Mouse (Mus musculus): Measurements from ENCODE around the gene Itgb1bp1.

The Itgb1bp1 gene

DNA sequence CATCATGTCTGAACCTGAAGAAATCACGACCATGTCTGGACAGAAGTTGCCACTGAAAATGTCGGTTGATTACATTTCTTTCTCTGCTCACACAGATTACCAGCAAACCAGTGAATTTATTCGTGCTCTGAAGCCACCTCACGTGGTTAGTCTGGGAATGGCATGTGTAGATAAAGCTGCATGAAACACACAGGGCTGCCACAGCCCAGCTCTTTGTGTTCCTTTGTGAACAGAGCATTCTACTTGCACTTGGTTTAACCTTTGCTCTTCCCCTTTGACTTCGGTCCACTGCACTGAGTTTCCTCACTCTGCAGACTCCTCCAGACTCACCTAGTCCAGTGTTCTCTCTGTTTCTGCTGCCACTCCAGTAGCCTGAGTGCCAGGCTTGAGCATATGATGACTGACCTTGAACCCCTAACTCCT, 16.3 kb upstream of the Itgb1bp1 start:
- in situ Hi-C loops (cut with MboI, MseI) = no loop called here

DNA sequence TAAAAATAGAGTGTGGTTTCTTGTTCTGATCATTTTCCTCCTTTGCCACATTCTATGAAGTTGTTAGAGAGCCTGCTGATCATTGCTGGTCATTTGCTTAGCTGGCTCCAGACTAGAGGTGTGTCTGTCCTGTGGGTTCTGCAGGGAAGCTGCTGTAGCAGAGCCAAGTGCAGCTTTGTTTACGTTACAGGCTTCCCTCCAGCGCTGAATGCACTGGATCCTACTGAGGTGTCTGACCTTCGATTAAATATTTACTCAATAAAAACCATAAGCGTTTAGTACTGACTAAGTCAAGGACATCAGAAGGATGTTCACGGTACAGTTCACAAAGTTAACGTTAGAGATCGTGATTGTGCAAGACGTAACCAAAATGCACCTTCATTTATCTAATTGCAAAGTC, 15.8 kb upstream of the Itgb1bp1 start:
- in situ Hi-C loops (cut with MboI, MseI) = no loop called here

DNA sequence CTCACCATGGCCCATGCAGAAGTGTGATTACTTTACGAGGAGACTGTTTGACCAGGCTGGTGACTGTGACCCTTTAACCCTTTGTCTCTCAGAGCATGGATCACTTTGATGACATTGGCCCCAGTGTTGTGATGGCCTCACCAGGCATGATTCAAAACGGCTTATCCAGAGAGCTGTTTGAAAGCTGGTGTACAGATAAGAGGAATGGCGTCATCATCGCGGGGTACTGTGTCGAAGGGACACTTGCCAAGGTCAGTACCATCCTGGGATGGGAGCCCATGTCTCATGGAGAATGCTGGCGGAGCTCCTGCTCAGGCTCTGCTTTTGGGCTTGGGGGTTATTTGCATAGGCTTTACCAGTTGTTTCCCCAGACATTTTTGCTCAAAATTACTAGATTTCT, 15.2 kb upstream of the Itgb1bp1 start:
- in situ Hi-C loops (cut with MboI, MseI) = no loop called here

GRCm38 (mm10) chr12:21298856-21299255, 12.8 kb upstream of the Itgb1bp1 start:
- in situ Hi-C loops (cut with MboI, MseI) = loop anchor here (10.0 kb wide), 1 partner anchor 374 kb away; no protein-coding TSS in a partner anchor

GRCm38 (mm10) chr12:21289651-21290050, 3.6 kb upstream of the Itgb1bp1 start:
- in situ Hi-C loops (cut with MboI, MseI) = loop anchor here (10.0 kb wide), 1 partner anchor 365 kb away; no protein-coding TSS in a partner anchor

- in situ Hi-C loops (cut with MboI, MseI) = no loop called here
Observed at GRCm38 (mm10) chr12:21288716-21289395, 2.8 kb upstream of the Itgb1bp1 start.

DNA sequence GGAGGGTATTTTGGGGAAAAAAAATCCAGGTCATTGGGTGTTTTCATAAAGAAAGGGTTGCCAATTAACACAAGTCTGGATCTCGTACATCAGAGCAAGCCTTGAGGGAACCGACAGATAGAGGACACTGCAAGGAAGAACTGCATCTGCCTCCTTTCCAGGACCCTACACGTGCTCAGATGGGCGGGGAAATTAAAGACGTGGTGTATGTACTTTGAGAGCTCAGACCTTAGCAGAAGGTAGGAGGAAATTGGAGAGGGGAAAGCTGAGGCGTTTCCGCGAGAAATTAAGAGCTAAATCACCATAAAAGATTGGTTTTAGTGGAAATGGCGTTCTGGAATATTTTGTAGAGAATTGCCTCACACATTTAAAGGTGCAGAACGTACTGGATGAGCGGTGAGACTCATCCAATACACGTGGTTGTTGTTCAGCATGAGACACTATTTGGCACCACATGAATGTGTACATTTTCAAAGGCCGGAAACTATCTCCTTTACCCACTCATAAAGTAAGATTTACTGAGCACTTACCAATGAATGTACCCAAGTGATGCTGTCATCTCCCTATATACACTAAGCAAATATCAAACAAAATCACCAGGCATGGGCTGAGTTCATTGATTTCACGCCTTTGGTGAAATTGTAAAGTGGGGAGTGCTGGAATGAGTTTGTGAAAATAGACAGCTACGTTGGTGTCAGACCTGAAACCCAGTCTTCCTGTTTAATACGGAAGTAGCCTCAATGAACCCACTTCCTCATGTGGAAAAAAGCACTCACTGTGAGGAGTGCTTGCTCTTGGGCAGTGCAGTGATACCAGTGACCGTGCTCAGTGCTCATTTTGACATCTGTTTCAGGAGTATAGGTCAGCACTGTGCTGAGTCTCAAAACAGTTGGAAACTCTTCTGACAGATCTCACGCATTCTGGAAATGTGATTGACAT, 897 bp upstream of the Itgb1bp1 start:
- in situ Hi-C loops (cut with MboI, MseI) = no loop called here

DNA sequence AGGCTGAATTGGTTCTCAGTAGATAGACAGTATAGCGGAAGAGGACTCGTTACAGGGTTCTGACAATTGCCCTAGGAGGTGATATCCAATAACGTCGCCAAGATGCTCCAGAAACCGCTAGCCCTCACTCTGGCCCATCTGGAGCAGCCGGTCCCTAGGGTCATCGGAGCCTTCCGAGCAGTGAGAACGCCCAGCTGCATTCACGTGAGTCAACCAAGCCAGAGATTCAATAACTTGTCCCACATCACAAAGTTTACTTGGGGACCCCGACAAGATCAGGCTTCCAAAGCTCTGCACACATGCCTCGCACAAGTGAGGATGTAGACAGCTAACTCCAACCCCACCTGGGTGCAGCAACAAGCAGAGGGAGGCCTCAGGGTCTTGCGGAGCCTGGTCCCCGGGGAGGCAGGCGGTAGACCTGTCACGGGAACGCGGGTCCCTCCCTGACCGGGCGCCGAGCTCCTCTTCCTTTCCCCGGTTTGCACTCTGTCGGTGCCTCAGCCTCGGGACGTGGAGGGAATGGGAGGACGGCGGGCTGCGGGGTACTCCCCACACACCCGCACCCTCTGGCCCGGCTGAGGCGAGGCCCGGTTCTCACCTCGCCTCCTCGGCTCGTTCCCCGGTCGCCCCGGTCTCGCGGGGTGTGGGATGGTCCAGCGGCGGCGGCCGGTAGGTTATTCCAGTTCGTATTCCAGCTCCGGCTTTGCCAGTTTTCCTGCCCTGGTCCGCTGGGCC, 409 bp downstream of the Itgb1bp1 start:
- in situ Hi-C loops (cut with MboI, MseI) = no loop called here

GRCm38 (mm10) chr12:21284761-21285441, 1.2 kb downstream of the Itgb1bp1 start, which contains the start of gene Cpsf3:
Cpsf3 (plus strand) TSS chr12:21285391.
- in situ Hi-C loops (cut with MboI, MseI) = no loop called here

- in situ Hi-C loops (cut with MboI, MseI) = no loop called here
Observed at GRCm38 (mm10) chr12:21277352-21277864, 8.7 kb downstream of the Itgb1bp1 start.

GRCm38 (mm10) chr12:21274446-21274845, 11.6 kb downstream of the Itgb1bp1 start:
- in situ Hi-C loops (cut with MboI, MseI) = loop anchor here (5.0 kb wide), 1 partner anchor 187 kb away; no protein-coding TSS in a partner anchor

GRCm38 (mm10) chr12:21268083-21268616, 17.9 kb downstream of the Itgb1bp1 start:
- in situ Hi-C loops (cut with MboI, MseI) = no loop called here

GRCm38 (mm10) chr12:21266784-21267098, 19.3 kb downstream of the Itgb1bp1 start:
- in situ Hi-C loops (cut with MboI, MseI) = no loop called here

- in situ Hi-C loops (cut with MboI, MseI) = no loop called here
Observed at GRCm38 (mm10) chr12:21265946-21266783, 19.9 kb downstream of the Itgb1bp1 start.

- in situ Hi-C loops (cut with MboI, MseI) = no loop called here
Observed at GRCm38 (mm10) chr12:21265501-21265900, 20.6 kb downstream of the Itgb1bp1 start.

- in situ Hi-C loops (cut with MboI, MseI) = no loop called here
Observed at GRCm38 (mm10) chr12:21264970-21265369, 21.1 kb downstream of the Itgb1bp1 start.

- in situ Hi-C loops (cut with MboI, MseI) = no loop called here
Observed at GRCm38 (mm10) chr12:21264241-21264640, 21.8 kb downstream of the Itgb1bp1 start.

DNA sequence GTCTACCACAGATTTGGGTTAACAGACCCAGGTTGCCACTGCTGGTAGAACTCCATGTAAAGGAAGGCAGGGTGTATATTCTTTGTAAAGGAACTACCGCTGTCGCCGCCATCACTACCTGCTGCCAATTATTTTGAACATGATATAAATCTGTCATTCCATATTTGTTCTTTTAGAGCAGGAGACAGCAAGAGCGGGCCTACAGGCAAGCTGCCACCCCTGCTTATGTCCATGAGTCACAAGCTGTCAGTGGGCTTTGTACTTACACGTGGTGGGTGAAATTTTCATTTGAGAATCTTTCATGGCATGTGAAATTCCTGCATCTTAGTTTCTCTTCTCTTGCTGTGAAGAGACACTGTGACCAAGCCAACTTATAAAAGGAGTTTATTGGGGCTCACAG, 22.8 kb downstream of the Itgb1bp1 start:
- in situ Hi-C loops (cut with MboI, MseI) = no loop called here

DNA sequence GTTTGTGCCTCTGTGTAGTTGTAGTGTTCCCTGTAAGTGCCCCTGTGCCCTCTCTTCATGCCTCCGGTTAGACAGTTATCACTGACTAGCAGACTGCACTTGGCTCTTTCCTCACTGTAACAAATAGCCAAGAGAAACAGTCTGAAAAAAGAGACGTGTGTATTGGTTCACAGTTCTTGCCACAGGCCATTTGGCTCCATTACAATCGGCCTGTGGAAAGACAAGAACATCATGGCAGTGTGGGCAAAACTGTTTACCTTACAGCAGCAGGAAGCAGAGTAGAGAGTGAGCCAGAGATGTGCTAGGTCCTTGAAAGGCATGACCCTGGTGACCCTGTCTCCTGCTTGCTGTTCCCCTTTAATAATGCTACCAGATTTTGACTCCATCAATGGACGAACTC, 24.6 kb downstream of the Itgb1bp1 start:
- in situ Hi-C loops (cut with MboI, MseI) = no loop called here

Measured in T-helper 2 cell (primary cell).